Mouse (Mus musculus): ENCODE measurements around the gene Blm. TPM values are rescaled to one million over a fixed set of nuclear protein-coding genes. Genes with fewer than 3 reads are reported as not detected.
A peak's percentile ranks its signal among the peaks of the same experiment; 100 is the strongest.
"Not testable (repeated sequence)": the region's sequence is repeated elsewhere in the genome, so short reads cannot be mapped to it uniquely, and the experiment has no call there.

The Blm gene
- polyA plus RNA-seq, 1 experiment: 1.2 TPM

DNA sequence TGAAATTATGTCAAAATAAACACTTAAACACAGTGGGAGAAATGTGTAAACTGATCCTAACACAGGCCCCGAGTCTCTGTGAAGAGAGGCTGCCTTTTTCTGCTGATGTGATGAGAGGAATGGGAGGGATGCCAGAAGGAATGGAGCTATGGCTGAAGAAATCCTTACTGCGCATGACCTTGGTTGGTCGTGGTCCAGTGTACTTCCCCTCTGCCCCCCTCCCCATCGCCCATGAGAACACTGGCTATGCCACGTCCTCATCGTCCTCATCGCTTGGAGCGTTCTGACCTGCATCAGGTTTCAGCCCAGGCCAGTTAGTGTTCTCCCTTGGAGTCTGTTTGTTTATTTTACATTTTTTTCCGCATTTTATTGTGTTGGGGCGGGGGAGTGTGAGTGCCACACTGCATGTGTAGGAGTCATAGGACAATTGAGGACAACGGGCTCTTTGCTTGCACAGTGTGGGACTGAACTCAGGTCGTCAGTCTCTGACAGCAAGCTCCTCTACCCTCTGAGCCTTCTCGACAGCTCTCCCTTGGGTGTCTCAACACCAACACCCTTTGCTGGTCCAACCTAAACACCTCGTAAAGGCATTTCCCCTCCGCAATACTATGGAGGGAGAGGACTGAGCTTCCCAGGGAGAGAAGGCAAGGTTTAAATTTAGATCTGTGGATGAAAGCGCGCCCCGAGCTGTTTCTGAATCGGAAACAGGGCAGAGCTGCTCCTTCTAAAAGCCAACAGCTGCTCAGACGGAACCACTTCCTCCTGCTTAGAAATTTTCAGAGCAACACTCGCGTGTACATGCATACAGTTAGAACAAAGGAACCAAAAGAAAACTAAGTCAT lies 19.5 kb upstream of the Blm start:
- H3K4me1 ChIP-seq (ENCODE audit: control insufficient read depth, insufficient read depth, insufficient read length, low read length): no peaks in the 10 kb centered on the region
- H3K4me3 ChIP-seq (ENCODE audit: insufficient read depth, low read depth, low read length): no peak overlapping the region
- 0 out of 2 replicates have a peak overlapping the region, but pooled peaks have one; percentile 10 for H3K27ac ChIP-seq (replicated peaks; ENCODE audit: low read depth, low read length)

DNA sequence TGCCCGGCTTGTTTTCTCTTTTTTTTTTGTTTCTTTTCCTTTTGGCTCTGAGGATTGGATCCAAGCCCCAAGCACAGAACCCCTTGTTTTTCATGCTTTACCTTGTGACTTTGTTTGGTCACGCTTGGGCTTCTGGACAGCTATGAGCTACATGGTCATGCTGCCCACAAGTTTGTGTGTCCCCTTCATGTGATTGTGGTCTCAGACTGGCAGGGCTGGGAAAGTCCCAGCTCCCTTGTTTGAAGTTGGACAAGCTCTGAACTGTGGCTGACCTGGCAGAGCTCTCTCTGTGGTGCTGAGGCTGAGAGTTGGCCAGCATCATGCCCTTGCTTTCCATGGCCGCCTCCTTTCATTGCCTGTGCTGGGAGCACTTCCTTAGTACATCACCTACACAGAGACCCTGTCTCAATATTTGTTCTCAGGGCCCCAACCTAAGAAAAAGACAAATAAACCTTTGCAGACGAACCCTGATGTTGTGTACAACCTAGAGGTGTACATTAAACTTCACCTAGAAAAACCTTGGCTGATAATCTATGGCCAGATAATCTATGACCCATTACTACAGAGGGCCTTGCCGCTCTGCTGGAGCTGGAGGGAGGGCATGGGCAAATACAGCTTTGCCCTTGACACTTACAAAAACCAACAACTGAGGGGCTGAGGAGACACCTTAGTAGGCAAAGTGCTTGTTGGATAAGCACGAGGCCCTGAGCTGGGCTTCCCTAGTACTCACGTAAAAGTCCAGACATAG lies 13.8 kb upstream of the Blm start:
- no peaks in the 10 kb centered on the region for H3K4me1 ChIP-seq (ENCODE audit: control insufficient read depth, insufficient read depth, insufficient read length, low read length)
- no peak overlapping the region for H3K4me3 ChIP-seq (ENCODE audit: insufficient read depth, low read depth, low read length)
- no peak overlapping the region for H3K27ac ChIP-seq (replicated peaks; ENCODE audit: low read depth, low read length)

DNA sequence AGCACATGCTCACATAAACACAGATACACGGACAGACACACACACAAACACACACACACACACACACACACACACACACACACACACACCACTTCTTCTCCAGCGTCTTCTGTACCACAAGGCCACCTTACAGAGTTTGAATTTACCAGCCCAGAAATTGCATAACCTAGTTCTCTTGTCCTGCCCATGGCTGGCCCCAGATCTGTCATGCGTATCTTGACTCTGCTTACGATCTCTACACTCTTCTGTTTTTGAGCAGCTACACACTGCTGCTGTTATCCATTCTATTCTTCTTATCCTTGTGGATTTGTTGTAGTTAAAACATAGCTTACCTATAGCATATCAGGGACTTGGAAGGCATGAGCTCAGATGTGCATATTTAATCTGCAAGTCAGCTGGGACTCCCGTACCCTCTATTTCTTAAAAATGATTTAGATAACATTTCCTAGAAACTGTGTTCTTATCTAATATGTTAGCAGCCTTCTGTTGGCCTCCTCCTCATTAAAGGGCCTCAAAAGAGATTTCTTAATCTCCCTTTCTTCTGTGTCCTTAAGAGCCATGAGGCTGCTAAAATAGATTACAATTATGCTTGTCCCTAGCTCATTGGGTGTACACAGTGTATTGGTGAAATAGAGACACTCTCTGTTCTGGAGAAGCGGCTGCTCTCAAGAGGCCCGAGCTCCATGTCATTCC lies 7.4 kb upstream of the Blm start:
- Histone ChIP-seq H3K27ac (replicated peaks; ENCODE audit: low read depth, low read length) (no peak overlapping the region), H3K4me3 (ENCODE audit: insufficient read depth, low read depth, low read length) (no peak overlapping the region), H3K4me1 (ENCODE audit: control insufficient read depth, insufficient read depth, insufficient read length, low read length) (no peaks in the 10 kb centered on the region)

DNA sequence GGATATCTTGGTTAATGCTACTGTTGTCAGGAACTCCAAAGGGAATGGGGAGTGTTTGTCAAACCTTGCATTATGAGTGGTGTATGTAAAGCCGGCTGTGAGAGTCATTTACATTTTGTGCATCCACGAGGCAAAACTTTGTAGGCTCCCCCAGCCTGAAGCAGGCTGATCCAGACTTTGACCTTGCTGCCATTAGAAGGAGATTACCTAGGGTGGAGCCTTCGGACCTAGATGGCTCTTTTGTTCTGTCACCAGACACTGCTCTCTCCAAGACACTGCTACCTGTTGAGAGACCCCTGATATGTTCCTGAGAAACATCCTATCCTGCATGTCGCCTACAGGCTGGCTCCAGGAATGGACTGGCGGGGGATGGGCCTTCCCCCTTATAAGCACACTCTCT lies 4.7 kb upstream of the Blm start:
- no peak overlapping the region for H3K27ac ChIP-seq (replicated peaks; ENCODE audit: low read depth, low read length)
- no peak overlapping the region for H3K4me3 ChIP-seq (ENCODE audit: insufficient read depth, low read depth, low read length)
- no peaks in the 10 kb centered on the region for H3K4me1 ChIP-seq (ENCODE audit: control insufficient read depth, insufficient read depth, insufficient read length, low read length)

DNA sequence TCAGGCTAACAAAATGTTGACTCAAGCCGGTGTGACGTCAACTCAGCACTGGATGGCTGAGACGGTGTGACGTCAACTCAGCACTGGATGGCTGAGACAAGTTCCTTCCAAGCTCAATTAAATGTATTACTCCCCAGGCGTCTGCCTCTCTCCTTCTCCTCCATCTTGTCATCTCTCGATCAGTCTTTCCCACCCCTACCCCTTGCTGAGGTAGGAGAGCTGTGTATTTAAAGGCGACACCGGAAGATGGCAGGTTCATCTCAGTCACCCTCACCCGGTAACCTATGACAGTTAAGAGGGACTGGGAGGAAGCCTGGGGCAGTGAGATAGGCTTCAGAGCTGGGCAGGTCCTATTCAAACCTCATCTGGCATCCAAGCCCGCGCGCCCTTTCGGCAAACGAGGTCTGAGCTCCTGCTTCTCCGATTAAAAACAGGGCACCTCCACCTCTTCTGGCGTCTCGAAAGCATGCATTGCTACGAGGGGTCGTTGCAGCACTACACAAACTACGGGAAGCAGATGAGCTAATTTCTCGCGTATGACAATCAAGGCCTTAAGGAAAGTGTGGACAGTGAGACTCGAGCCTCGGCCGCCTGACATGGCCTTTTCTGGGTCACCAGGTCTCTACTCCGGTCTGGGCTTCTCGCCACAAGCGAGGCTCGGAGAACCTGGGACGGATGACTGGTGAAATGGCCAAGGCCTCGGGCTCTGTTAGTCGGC lies 469 bp downstream of the Blm start:
- Histone ChIP-seq H3K4me3 (ENCODE audit: insufficient read depth, low read depth, low read length) (peak overlapping the region; percentile 66), H3K27ac (replicated peaks; ENCODE audit: low read depth, low read length) (no peak overlapping the region), H3K4me1 (ENCODE audit: control insufficient read depth, insufficient read depth, insufficient read length, low read length) (no peaks in the 10 kb centered on the region)

DNA sequence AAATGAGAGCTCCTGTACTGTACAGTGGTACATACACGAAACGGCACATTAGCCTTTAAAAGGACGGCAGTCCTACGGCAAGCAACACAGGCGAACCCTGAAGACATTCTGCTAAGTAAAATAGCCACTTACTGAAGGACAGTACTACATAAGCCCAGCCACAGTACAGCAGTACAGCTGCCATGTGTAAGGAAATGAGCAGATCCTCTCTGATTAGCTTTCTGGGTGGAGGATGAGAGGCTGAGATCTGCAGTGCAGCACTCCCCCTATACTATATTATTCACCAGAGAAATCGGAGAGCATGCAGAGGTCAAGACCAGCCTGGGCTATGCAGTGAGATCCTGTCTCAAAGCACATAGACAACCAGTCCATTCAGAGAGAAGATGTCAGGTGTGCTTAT lies 3.8 kb downstream of the Blm start:
- H3K4me3 ChIP-seq (ENCODE audit: insufficient read depth, low read depth, low read length): no peak overlapping the region
- no peak overlapping the region for H3K27ac ChIP-seq (replicated peaks; ENCODE audit: low read depth, low read length)
- H3K4me1 ChIP-seq (ENCODE audit: control insufficient read depth, insufficient read depth, insufficient read length, low read length): no peaks in the 10 kb centered on the region

DNA sequence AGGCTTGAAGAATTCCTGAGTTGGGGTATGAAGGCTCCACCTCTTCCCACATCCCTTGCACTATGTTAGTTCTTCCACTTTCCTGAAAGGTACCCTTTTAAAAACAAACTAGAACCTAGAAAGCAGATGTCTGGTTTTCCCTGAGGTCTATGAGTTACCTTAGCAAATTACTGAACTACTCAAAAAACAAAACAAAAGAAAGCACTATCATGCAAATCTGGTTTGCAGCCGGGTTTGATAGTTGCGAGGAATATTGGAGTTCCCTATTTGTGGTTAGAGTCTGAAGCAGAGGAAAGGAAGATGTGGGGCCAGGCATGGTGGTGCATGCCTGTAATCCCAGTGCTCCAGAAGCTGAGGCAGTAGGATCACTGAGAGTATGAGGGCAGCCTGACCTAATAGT lies 4.3 kb downstream of the Blm start:
- no peak overlapping the region for H3K4me3 ChIP-seq (ENCODE audit: insufficient read depth, low read depth, low read length)
- no peak overlapping the region for H3K27ac ChIP-seq (replicated peaks; ENCODE audit: low read depth, low read length)
- H3K4me1 ChIP-seq (ENCODE audit: control insufficient read depth, insufficient read depth, insufficient read length, low read length): no peaks in the 10 kb centered on the region

DNA sequence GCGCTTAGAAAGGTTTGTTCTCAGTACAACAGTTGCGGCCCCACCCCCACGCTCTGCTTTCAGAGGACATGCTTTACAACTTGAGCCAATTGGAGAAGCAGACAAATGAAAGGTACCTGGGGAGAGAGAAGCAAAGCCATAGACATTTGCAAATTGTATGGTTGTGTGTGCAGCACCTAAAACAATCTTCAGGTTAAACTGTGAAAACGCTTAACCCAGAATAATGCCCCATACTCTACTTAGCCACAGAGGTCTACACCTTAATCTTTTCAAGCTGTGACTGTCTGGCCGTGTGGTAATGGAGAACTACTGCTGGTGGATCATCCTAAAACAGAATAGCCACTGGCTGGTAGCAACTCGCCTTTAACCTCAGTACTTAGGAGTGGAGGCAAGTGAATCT lies 8.2 kb downstream of the Blm start:
- Histone ChIP-seq H3K4me1 (ENCODE audit: control insufficient read depth, insufficient read depth, insufficient read length, low read length) (no peaks in the 10 kb centered on the region), H3K27ac (replicated peaks; ENCODE audit: low read depth, low read length) (no peak overlapping the region), H3K4me3 (ENCODE audit: insufficient read depth, low read depth, low read length) (no peak overlapping the region)

DNA sequence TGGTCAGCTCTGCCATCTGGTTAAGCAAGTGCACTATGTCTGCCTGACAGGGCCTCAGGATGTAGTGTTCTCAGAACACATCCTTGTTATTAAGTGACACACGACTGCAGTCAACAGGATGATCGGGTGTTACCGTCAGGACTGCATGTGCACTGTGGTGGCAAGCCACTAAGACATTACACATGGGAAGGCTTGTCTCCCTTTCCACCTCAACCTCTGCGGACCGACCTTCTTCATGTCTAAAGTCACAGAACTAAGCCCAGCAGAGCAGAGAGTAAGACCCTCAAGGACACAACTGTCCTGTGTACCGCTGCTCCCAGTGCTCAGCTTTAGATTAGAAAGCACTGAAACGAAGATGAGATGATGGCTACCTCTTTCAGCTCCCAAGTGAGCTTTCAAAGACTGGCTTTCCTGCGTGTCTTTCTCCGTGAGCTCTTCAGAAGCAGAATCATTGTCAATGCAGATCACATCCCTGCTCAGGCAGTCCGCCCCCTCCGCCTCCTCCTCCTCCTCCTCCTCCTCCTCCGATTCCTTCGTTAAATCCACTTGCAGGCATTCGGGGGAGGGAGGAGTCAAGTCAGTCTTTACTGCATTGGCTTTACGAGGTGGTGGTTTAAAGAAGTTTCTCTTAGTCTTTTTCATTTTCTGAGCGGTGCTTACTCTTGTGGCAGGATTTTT lies 22.4 kb downstream of the Blm start:
- H3K4me1 ChIP-seq (ENCODE audit: control insufficient read depth, insufficient read depth, insufficient read length, low read length): no peaks in the 10 kb centered on the region
- H3K27ac ChIP-seq (replicated peaks; ENCODE audit: low read depth, low read length): no peak overlapping the region
- no peak overlapping the region for H3K4me3 ChIP-seq (ENCODE audit: insufficient read depth, low read depth, low read length)

DNA sequence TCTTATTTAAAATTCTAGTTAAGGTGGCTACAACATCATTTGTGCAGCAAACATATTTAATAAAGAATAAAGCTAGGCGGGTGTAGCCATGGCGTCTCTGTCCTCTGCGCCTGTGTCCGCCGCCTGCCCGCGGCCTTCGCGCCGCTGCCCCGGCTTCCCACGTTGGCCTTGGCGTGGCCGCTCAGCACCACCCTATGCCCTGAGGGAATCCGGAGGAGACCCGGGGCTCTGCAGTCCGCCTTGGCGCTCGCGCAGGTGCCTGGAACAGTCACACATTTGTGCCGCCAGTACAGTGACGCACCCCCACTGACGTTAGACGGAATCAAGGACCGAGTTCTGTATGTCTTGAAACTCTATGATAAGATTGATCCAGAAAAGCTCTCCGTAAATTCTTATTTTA lies 27.2 kb downstream of the Blm start:
- not testable (repeated sequence) for H3K4me3 ChIP-seq (ENCODE audit: insufficient read depth, low read depth, low read length); H3K4me1 ChIP-seq (ENCODE audit: control insufficient read depth, insufficient read depth, insufficient read length, low read length); H3K27ac ChIP-seq (replicated peaks; ENCODE audit: low read depth, low read length)

DNA sequence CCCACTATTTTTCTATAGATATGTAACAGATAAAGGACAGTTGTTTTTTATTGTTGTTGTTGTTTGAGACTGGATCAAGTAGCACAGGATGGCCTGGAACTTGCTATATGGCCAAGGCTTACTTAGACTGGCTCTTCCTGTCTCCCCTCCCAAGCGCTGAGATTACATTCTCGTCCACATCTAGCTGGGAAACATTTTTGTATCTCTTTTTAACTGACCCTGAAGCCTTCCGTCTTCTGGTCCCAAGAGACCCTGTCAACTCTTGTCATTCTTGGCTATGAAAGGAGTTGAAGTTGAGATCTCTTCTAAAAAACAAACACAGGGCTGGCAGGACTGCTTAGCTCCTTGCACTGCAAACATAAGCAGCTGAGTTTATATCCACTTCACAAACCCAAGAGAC lies 28.9 kb downstream of the Blm start:
- Histone ChIP-seq H3K4me1 (ENCODE audit: control insufficient read depth, insufficient read depth, insufficient read length, low read length) (peaks cover 2% of the 10 kb centered on the region; the same call in 1 of the 2 replicates), H3K27ac (replicated peaks; ENCODE audit: low read depth, low read length) (no peak overlapping the region), H3K4me3 (ENCODE audit: insufficient read depth, low read depth, low read length) (no peak overlapping the region)

DNA sequence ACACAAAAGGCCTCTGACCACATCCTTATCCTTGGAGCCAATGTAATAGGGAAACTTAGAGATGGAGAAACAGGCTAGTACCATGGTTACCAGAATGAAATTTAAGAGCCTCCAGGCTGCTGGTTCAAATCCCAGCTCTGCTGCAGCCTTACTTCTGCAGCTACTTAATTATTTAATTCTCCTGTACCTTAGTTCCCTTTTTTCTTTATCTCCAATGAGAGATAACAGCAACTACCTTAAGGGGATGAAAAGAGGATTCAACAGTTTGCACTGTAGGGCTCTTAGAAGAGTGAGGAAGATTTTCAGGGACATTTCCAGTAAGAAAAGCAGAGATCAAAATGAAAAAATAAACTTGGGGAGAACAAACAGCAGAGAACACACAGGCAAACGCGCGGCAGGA lies 30.0 kb downstream of the Blm start:
- Histone ChIP-seq H3K4me1 (ENCODE audit: control insufficient read depth, insufficient read depth, insufficient read length, low read length) (peaks cover 4% of the 10 kb centered on the region; the same call in 1 of the 2 replicates), H3K27ac (replicated peaks; ENCODE audit: low read depth, low read length) (no peak overlapping the region), H3K4me3 (ENCODE audit: insufficient read depth, low read depth, low read length) (no peak overlapping the region)

DNA sequence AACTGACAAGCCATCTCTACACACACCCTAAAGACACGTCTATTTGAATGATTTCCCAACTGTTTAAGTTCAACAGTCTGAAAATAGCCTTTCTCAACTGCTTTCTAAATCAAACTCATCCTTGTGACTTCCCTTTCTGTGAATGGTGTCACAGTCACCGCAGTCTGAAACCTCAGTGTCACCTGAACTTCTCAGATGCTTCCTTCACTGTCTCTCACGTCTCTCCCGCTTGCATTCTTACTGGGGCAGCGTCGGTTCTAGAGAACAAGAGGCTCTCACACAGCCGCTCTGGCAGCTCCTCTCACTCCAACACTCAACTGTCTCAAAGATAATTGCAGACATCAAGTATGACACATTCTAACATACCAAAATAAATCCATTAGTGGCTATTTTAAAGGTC lies 33.9 kb downstream of the Blm start:
- no peak overlapping the region for H3K27ac ChIP-seq (replicated peaks; ENCODE audit: low read depth, low read length)

DNA sequence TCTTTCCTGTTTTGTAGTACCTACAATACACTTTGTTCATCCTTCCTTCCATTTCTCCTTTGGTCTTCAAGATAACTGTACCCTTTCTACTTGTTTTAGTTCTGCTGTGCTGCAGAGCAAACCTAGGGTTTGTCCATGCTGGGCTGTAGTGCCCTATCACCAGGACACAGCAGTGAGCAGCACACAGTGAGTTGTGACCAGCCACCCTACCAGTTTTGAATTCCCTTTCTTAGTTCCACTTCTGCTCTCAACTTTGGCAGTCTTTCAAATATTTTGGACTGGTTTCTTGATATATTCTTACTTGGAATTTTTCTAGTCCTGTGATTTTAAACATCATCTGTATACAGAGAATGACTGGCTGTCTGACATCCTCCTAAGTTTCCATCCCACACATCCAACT lies 34.8 kb downstream of the Blm start:
- Histone ChIP-seq H3K27ac (replicated peaks; ENCODE audit: low read depth, low read length) (no peak overlapping the region), H3K4me1 (ENCODE audit: control insufficient read depth, insufficient read depth, insufficient read length, low read length) (peaks cover 2% of the 10 kb centered on the region; the same call in 1 of the 2 replicates)

More for the DNA sequence above, 33.9 kb downstream of the Blm start:
- Histone ChIP-seq H3K4me3 (ENCODE audit: insufficient read depth, low read depth, low read length) (no peak overlapping the region), H3K4me1 (ENCODE audit: control insufficient read depth, insufficient read depth, insufficient read length, low read length) (peaks cover 3% of the 10 kb centered on the region; the same call in 1 of the 2 replicates)

More for the DNA sequence above, 34.8 kb downstream of the Blm start:
- H3K4me3 ChIP-seq (ENCODE audit: insufficient read depth, low read depth, low read length): no peak overlapping the region
